Mouse (Mus musculus): Measurements from ENCODE around the gene Tiparp. TPM values are rescaled to one million over a fixed set of nuclear protein-coding genes. Genes with fewer than 3 reads are reported as not detected.

Tiparp gene
- polyA plus RNA-seq, 1 experiment from 2014 or later: 31.1 TPM

DNA sequence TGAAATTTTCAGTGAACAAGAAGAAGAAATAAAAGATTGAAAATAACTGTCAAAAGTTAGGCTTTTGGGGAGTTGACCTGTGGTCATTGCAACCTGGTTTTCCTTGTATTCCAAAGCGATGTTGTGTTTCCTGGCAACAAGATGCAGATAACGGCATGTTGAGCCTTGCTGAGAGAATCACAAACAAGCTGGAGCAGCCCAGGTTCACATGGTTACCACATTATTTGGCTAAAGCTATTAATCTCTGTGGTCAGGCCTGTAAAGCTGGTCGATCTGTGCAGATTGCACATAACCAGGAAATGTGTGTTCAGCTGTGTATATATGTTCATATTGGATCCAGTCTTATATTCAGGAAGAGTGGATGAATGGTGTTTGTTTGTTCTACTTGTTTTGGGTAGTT is 5.4 kb downstream of the Tiparp start:
- H3K9me3 ChIP-seq: no peaks in the 10 kb centered on the region
- 19% methylated on average over 3 of the region's 3 CpGs for WGBS
- peak overlapping the region; percentile 22; the same call in 1 of the 2 replicates for H3K4me2 ChIP-seq
- H3K36me3 ChIP-seq: 0 out of 2 replicates have a peak, but pooled peaks cover 3% of the 10 kb centered on the region
- no peak overlapping the region for H3K9ac ChIP-seq
- H3K27me3 ChIP-seq: no peaks in the 10 kb centered on the region
- H3K4me3 ChIP-seq: no peak overlapping the region
- H3K27ac ChIP-seq (replicated peaks): no peak overlapping the region
- H3K4me1 ChIP-seq (replicated peaks): peaks cover 28% of the 10 kb centered on the region
- no peak for ATAC-seq (ENCODE audit: low FRiP score, low read depth)

DNA sequence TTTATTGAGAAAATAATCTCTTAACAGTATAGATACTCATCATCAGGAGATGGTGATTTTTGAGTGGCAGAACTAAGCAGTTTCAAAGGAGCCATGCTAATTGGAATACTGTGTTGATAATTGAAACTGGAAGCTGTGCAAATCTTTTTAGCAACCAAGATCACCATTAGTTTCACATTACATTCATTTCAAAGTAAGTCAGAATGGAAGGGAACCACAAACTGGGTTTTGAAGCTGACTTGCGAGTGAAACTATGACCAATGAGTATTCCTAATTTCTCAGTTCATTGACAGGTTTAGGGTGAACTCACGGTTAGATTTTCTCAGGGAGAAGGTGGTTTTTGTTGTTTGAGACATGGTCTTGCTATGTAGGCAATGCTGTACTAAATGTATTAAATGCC is 6.3 kb downstream of the Tiparp start:
- Histone ChIP-seq H3K4me3 (no peak overlapping the region), H3K4me2 (0 out of 2 replicates have a peak overlapping the region, but pooled peaks have one; percentile 15), H3K36me3 (0 out of 2 replicates have a peak, but pooled peaks cover 3% of the 10 kb centered on the region), H3K9me3 (no peaks in the 10 kb centered on the region), H3K27ac (replicated peaks) (no peak overlapping the region), H3K4me1 (replicated peaks) (peaks cover 28% of the 10 kb centered on the region), H3K9ac (no peak overlapping the region), H3K27me3 (no peaks in the 10 kb centered on the region)
- ATAC-seq (ENCODE audit: low FRiP score, low read depth): no peak
- WGBS: 41% methylated on average over 2 of the region's 2 CpGs

DNA sequence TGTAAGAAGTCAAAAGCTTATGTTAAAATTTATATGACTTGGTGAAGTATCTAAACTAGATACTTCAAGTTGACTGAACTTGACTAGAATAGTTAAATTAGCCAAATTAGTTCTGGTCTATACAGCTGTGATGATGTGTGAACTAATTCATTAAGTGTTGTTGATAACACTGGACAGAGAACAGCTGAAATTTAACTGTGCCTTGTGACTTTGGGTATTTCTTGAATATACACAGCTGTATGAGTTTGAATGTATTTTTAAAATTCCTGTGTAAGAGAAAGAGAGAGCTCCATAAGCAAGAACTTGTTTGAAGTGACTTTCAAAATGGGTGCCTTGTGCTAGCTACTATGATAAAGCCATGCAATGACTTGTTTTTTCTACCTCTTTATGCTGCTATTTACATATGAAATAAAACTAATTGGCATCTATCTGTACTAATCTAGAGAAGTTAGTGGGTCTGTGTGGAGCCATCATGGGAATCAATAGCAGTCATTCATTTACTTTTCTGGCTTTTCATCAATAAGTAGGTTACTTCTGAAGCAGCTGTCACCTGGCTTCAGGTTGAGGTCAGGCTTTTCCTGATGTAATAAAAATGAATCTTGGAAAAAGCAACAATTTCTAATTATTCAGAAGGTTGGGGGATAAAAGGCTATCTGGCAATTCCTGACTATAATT is 7.0 kb downstream of the Tiparp start:
- no peak for ATAC-seq (ENCODE audit: low FRiP score, low read depth)
- 0 out of 2 replicates have a peak, but pooled peaks cover 3% of the 10 kb centered on the region for H3K36me3 ChIP-seq

DNA sequence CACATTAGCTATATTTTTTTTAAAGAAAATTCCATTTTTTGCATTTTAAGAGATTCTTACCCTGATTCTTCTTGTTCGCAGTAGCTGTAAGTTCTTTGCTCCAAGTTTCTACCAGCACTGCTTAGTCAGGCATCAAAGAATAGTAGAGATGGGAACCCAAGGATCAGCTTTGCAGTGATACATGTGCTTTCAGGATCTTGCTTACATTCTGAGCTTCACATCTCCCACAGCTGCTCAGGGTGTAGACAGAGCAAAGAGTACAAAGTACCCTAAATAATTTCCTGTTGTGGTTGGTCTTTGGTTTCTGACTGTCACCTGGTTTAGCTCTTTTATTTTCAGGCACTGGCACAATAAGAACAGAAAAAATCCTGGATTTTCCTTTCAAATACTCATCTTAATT is 9.1 kb downstream of the Tiparp start:
- no peaks in the 10 kb centered on the region for H3K27me3 ChIP-seq
- no peak overlapping the region for H3K9ac ChIP-seq
- H3K4me2 ChIP-seq: no peak overlapping the region
- H3K36me3 ChIP-seq: 0 out of 2 replicates have a peak, but pooled peaks cover 3% of the 10 kb centered on the region
- H3K9me3 ChIP-seq: no peaks in the 10 kb centered on the region
- WGBS: 81% methylated on average over 1 of the region's 1 CpGs
- H3K4me1 ChIP-seq (replicated peaks): peaks cover 21% of the 10 kb centered on the region
- no peak for ATAC-seq (ENCODE audit: low FRiP score, low read depth)
- no peak overlapping the region for H3K27ac ChIP-seq (replicated peaks)
- H3K4me3 ChIP-seq: no peak overlapping the region

More for the DNA sequence above, 7.0 kb downstream of the Tiparp start:
- no peaks in the 10 kb centered on the region for H3K9me3 ChIP-seq
- peaks cover 24% of the 10 kb centered on the region for H3K4me1 ChIP-seq (replicated peaks)
- no peak overlapping the region for H3K4me3 ChIP-seq
- no peaks in the 10 kb centered on the region for H3K27me3 ChIP-seq
- 0 out of 2 replicates have a peak overlapping the region, but pooled peaks have one; percentile 4 for H3K4me2 ChIP-seq
- no peak overlapping the region for H3K27ac ChIP-seq (replicated peaks)
- no peak overlapping the region for H3K9ac ChIP-seq

DNA sequence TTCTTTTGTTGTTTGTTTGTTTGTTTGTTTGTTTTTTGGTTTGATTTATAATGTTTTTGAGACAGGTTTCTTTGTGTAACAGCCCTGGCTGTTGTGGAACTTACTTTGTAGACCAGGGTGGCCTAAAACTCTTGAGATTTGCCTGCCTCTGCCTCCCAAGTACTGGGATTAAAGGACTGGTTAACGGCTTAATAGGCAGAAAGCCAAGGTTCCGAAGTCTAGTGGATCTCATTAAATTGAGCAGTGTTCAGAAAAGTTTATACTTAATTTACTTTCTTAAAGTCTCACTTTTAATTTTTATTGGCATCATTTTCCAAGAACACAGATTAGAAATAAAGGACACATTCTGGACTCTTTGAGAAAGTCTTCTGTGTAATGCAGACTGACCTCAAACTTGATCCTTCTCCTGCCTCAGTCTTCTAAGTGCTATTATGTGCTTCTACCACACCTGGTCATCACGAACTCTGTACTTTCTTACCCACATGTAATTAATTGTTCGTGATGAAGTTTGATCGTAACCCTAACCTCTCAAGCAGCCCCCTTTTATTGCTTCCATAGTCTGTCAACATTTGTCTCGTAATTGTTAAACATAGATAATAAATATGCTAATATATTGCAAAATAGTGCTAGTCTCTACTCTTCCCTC is 12.8 kb downstream of the Tiparp start:
- ATAC-seq (ENCODE audit: low FRiP score, low read depth): no peak
- no peak overlapping the region for H3K4me3 ChIP-seq
- H3K36me3 ChIP-seq: no peaks in the 10 kb centered on the region
- H3K4me1 ChIP-seq (replicated peaks): 0 out of 2 replicates have a peak, but pooled peaks cover 3% of the 10 kb centered on the region
- H3K27me3 ChIP-seq: no peaks in the 10 kb centered on the region
- H3K4me2 ChIP-seq: no peak overlapping the region
- H3K9me3 ChIP-seq: no peaks in the 10 kb centered on the region
- H3K27ac ChIP-seq (replicated peaks): no peak overlapping the region
- WGBS: 89% methylated on average over 6 of the region's 6 CpGs
- H3K9ac ChIP-seq: no peak overlapping the region

DNA sequence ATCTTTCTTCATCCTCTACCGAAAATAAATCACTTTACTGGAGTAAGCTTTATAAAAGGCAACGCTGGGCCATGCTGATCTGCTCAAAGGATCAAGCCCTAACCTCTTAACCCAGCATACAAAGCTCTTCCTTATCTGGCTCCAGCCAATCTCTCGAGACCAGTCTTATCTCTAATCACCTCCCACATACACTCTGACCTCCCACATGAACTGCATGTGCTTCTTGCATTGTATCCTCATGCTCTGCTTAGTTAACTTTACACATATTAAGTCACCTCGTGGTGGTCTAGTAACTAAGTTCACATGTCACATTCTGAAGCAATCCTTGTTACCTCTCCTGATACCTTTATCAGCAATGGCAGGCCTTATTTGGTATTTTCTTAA is 13.3 kb downstream of the Tiparp start:
- no peak for ATAC-seq (ENCODE audit: low FRiP score, low read depth)
- Histone ChIP-seq H3K9ac (no peak overlapping the region), H3K4me2 (no peak overlapping the region), H3K4me3 (no peak overlapping the region), H3K36me3 (no peaks in the 10 kb centered on the region), H3K4me1 (replicated peaks) (0 out of 2 replicates have a peak, but pooled peaks cover 2% of the 10 kb centered on the region), H3K27ac (replicated peaks) (no peak overlapping the region), H3K27me3 (no peaks in the 10 kb centered on the region), H3K9me3 (no peaks in the 10 kb centered on the region)
- 60% methylated on average over 4 of the region's 4 CpGs for WGBS

DNA sequence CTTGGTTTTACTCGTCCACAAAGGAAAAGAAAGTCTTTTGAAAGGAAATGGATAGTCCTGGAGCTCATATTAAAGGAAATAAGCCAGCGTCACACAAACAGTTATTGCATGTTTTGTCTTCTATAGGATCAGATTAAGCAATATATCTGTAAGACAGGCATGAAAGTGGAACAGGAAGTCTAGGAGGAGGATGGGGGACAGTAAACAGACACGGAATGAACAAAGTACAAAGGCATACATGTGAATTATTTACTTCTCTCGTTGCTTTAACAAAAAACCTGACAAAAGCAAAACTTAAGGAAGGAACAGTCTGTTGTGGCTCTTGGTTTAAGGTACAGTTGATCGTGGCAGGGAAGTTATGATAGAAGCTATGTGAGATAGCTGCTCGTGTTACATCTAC is 21.6 kb downstream of the Tiparp start:
- Histone ChIP-seq H3K9ac (no peak overlapping the region), H3K4me2 (no peak overlapping the region), H3K4me3 (no peak overlapping the region), H3K4me1 (replicated peaks) (no peaks in the 10 kb centered on the region), H3K27ac (replicated peaks) (no peak overlapping the region), H3K36me3 (peaks cover 9% of the 10 kb centered on the region; the same call in 1 of the 2 replicates), H3K27me3 (no peaks in the 10 kb centered on the region), H3K9me3 (no peaks in the 10 kb centered on the region)
- WGBS: 79% methylated on average over 6 of the region's 6 CpGs
- no peak for ATAC-seq (ENCODE audit: low FRiP score, low read depth)

DNA sequence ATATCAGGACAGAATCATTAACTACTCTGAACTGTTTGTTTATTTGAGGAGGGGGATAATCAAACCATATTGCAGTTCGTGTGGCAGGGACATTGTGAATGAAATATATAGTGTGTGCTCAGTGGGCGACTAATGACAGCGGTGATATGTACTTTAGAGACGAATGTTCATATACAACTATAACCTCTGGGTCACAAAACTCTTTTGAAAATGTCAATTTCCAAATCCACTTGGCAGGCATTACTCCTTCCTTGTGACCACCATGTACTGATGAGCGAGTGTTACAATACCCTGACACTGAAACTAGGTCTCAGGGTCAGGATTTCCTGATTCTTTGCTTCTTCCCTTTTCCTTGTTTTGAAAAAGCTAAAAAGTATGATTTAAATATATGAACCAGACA is 22.9 kb downstream of the Tiparp start:
- no peak overlapping the region for H3K4me2 ChIP-seq
- H3K9me3 ChIP-seq: no peaks in the 10 kb centered on the region
- no peak for ATAC-seq (ENCODE audit: low FRiP score, low read depth)
- H3K9ac ChIP-seq: no peak overlapping the region
- 71% methylated on average over 5 of the region's 5 CpGs for WGBS
- H3K4me3 ChIP-seq: no peak overlapping the region
- H3K27me3 ChIP-seq: no peaks in the 10 kb centered on the region
- H3K36me3 ChIP-seq: peaks cover 9% of the 10 kb centered on the region; the same call in 1 of the 2 replicates
- no peak overlapping the region for H3K27ac ChIP-seq (replicated peaks)
- no peaks in the 10 kb centered on the region for H3K4me1 ChIP-seq (replicated peaks)

DNA sequence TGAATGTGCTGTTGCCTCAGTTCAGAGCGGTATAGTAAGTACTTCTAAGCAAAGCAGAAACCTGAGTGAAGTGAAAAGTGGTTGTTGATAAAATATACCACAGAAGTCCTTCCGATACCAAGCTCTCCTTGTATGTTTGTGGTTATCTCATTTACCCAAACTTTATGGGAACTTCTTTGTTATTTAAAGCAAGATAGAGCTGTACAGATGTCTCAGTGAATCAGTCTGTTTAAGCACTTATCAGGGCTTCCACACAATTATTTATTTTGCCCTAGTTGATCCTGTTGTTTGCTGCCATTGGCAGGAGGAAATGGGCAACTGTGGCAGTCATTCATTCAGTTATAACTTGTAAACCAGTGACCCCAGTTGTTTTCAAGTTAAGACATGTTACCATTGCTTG is 26.4 kb downstream of the Tiparp start:
- Histone ChIP-seq H3K36me3 (peaks cover 9% of the 10 kb centered on the region; the same call in 1 of the 2 replicates), H3K4me1 (replicated peaks) (no peaks in the 10 kb centered on the region), H3K9me3 (no peaks in the 10 kb centered on the region), H3K4me3 (no peak overlapping the region), H3K27me3 (no peaks in the 10 kb centered on the region), H3K27ac (replicated peaks) (no peak overlapping the region), H3K4me2 (no peak overlapping the region), H3K9ac (no peak overlapping the region)
- ATAC-seq (ENCODE audit: low FRiP score, low read depth): no peak
- WGBS: 98% methylated on average over 2 of the region's 2 CpGs

DNA sequence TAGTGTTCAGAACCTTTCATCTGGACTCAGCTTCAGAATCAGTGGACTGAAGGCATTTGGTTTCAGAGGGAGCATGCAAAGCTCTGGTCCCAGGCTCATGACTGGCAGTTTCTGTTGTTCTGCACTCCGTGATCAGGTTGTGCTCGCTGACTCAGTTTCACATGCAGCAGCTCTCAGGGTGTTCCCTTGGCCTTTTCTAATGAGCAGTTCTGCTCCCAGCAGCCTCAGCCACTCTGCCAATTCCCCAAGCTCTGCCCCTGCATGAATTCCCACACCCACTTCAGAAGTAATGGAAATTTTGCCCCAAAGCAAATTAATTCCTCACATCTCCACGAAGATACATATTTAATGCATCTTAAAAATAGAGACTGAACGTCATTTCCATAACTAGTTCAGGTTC is 30.5 kb downstream of the Tiparp start:
- WGBS: 59% methylated on average over 4 of the region's 4 CpGs
- Histone ChIP-seq H3K27ac (replicated peaks) (no peak overlapping the region), H3K4me1 (replicated peaks) (peaks cover 2% of the 10 kb centered on the region; the same call in 1 of the 2 replicates), H3K4me2 (no peak overlapping the region), H3K9ac (no peak overlapping the region), H3K9me3 (no peaks in the 10 kb centered on the region), H3K36me3 (0 out of 2 replicates have a peak, but pooled peaks cover 5% of the 10 kb centered on the region), H3K27me3 (no peaks in the 10 kb centered on the region), H3K4me3 (no peak overlapping the region)
- no peak for ATAC-seq (ENCODE audit: low FRiP score, low read depth)

DNA sequence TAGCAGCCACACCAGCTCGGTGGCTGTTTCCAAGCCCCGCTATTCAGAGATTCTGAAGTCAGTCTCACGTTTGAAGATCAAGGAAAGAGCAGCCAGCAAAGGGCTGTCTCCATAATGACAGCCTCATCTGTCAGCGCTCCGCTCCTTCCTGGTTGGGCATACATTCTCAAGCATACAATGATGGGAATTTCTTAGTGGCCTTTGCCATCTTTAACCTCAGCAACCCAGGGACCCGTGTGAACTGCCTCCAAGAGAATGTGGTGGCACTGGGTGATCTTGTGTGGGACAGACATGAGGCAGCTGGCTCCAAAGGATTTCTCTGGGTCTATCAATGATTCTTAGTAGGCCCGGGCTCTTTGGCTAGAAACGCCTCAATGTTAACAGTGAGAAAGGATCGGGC is 34.0 kb downstream of the Tiparp start:
- 73% methylated on average over 9 of the region's 9 CpGs for WGBS
- ATAC-seq (ENCODE audit: low FRiP score, low read depth): no peak
- no peak overlapping the region for H3K4me3 ChIP-seq

DNA sequence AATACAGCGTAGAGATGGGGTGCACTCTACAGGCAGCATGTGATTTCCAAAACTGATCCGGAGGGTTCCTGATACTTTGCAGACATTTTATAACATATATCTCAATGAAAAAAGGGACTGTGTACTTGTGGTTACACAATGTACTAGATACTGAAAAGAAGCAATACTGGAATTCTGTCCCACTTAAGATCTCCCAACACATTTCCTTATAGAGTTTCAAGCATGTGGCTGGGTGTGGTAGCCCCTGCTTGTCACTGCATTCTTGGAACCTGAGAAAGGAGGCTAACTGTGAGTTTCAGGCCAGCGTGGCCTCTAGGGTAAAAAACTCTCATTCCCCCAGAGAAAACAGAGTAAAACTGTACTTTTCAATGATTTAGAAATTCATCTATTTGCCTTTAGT is 34.5 kb downstream of the Tiparp start:
- no peak for ATAC-seq (ENCODE audit: low FRiP score, low read depth)
- Histone ChIP-seq H3K9ac (no peak overlapping the region), H3K4me1 (replicated peaks) (peaks cover 8% of the 10 kb centered on the region), H3K27ac (replicated peaks) (no peak overlapping the region), H3K36me3 (no peaks in the 10 kb centered on the region), H3K9me3 (no peaks in the 10 kb centered on the region), H3K4me3 (no peak overlapping the region), H3K27me3 (no peaks in the 10 kb centered on the region), H3K4me2 (no peak overlapping the region)
- WGBS: 94% methylated on average over 3 of the region's 3 CpGs

More for the DNA sequence above, 34.0 kb downstream of the Tiparp start:
- no peak overlapping the region for H3K27ac ChIP-seq (replicated peaks)
- H3K9ac ChIP-seq: no peak overlapping the region
- H3K27me3 ChIP-seq: no peaks in the 10 kb centered on the region
- no peaks in the 10 kb centered on the region for H3K36me3 ChIP-seq
- no peaks in the 10 kb centered on the region for H3K9me3 ChIP-seq
- H3K4me1 ChIP-seq (replicated peaks): peaks cover 8% of the 10 kb centered on the region
- H3K4me2 ChIP-seq: no peak overlapping the region

All from hindbrain, embryonic 15.5 days (tissue).